Mouse (Mus musculus): ENCODE measurements at regions not wholly inside any gene's neighbourhood (a gene's known extent, or its start where the extent isn't known, plus 50 kb on each side); places are given as distances from the start of the nearest gene placed in this dataset.

DNA sequence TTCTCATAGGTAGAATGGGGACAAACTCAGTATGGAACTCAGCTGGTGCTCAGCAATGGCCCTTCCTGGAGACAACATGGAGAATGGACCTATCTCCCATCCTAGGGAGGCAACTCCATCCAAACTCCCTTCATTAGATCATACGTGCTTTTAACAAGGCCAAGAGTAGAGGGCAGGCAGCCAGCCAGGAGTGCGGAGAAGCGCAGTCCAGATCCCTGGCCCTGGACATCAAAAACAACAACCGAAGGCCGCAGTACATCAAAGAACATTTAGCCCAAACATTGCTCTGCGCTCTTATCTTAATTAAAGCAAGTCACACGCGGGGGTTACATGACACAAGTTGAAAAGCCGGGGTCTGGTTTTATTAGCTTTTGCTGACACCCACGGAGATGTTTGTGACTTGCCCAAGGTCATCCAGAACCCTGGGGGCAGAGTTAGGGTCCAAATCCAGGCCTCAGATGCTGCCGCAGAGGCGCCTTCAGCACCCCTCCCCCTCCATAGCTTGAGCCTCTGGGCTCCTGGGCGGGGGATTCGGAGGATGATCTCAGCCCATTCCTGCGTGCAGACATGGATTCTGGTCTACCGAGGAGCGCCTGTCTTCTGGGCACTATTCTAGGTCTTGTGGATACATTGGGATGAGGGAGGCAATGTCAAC is 90.6 kb upstream of the Zbtb40 start:
- H3K27me3 ChIP-seq (ENCODE audit: control insufficient read depth, insufficient read depth, low read length, poor library complexity, severe bottlenecking), result no peaks in the 10 kb centered on the region
- H3K36me3 ChIP-seq (ENCODE audit: control insufficient read depth, insufficient read depth, low read length, poor library complexity, severe bottlenecking), result no peaks in the 10 kb centered on the region
- no peak for DNase-seq (ENCODE audit: low read depth, low spot score)

DNA sequence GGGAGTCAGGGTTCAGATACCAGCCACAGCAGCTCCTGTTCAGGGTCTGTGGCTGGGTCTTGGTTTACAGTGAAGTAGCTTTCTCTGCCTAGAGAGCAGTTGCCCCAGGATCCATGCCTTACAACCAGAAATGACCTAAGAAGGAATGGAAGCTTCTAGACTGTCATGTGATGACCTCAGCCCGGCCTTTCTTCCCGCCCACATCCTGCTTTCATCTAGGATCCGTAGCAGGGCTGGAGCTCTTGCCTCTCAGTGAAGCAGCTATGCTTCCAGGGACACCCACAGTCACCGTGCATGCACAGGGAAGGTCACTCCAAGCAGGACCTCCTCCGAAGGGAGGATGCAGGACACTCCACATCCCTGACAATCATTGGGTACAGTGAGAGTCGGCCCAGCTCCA is 89.5 kb upstream of the Zbtb40 start:
- H3K27me3 ChIP-seq (ENCODE audit: control insufficient read depth, insufficient read depth, low read length, poor library complexity, severe bottlenecking), result no peaks in the 10 kb centered on the region
- H3K36me3 ChIP-seq (ENCODE audit: control insufficient read depth, insufficient read depth, low read length, poor library complexity, severe bottlenecking), result no peaks in the 10 kb centered on the region
- DNase-seq (ENCODE audit: low read depth, low spot score), result no peak

DNA sequence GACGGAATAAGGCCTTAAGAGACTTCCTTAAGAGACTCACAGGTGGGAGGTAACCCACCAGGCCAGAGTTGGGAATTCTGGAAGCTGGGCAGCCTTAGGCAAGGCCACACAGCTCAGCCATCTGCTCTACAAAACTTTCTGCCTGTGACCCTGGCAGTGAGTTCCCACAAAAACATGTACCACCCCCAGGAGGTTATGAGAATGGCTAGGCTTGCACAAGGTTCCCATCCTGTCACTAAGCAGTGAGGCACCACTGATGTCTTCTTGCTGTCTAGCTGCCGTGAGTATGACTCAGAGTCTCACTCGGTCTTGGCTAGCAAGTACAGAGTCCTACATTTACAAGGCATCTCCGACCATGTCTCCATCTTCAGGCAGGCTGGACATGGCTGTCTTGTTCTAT is 87.7 kb upstream of the Zbtb40 start:
- no peaks in the 10 kb centered on the region for H3K36me3 ChIP-seq (ENCODE audit: control insufficient read depth, insufficient read depth, low read length, poor library complexity, severe bottlenecking)
- no peaks in the 10 kb centered on the region for H3K27me3 ChIP-seq (ENCODE audit: control insufficient read depth, insufficient read depth, low read length, poor library complexity, severe bottlenecking)
- no peak for DNase-seq (ENCODE audit: low read depth, low spot score)

DNA sequence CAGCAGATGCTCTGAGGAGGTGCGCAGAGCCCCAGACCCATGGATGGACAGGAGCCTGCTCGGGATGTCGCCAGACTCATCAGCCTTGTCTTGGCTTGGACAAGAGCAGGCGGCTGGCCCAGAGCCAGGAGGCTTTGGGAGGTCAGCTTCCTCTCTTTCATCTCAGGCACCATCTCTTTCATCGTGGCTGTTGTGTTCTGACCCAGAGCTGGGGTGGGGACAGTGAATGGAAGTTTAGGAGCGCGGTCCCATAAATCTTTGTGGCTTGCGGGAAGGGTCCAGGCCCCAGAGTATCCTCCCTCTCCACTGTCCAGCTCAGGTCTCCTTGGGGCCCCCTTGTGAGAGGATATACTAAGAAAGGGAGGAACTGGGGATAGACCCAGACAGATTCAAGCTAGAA is 87.2 kb upstream of the Zbtb40 start:
- DNase-seq (ENCODE audit: low read depth, low spot score), result no peak
- Histone ChIP-seq H3K36me3 (ENCODE audit: control insufficient read depth, insufficient read depth, low read length, poor library complexity, severe bottlenecking) (no peaks in the 10 kb centered on the region), H3K27me3 (ENCODE audit: control insufficient read depth, insufficient read depth, low read length, poor library complexity, severe bottlenecking) (no peaks in the 10 kb centered on the region)

DNA sequence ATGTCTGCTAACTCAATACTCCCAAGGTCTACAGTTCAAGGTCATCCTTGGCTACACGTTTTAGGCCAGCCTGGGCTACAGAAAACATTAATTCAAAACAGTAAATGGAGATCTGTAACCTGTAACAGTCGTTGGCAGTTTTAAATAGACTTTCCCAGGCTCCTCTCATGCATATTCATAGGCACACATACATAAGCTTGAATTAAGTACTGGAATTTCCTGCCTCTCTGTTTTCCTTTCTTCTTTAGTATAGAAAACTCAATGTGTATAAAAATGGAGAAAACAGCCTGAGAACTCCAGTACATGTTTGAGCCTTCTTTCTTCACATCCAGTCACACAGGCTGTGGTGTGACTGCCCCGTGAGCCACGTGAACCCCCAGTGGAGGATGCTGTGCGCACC is 86.0 kb upstream of the Zbtb40 start:
- Histone ChIP-seq H3K36me3 (ENCODE audit: control insufficient read depth, insufficient read depth, low read length, poor library complexity, severe bottlenecking) (no peaks in the 10 kb centered on the region), H3K27me3 (ENCODE audit: control insufficient read depth, insufficient read depth, low read length, poor library complexity, severe bottlenecking) (no peaks in the 10 kb centered on the region)
- DNase-seq (ENCODE audit: low read depth, low spot score), result no peak

GRCm38 (mm10) chr4:137133789-137134188 is 85.2 kb upstream of the Zbtb40 start:
- Histone ChIP-seq H3K27me3 (ENCODE audit: control insufficient read depth, insufficient read depth, low read length, poor library complexity, severe bottlenecking) (no peaks in the 10 kb centered on the region), H3K36me3 (ENCODE audit: control insufficient read depth, insufficient read depth, low read length, poor library complexity, severe bottlenecking) (no peaks in the 10 kb centered on the region)
- DNase-seq (ENCODE audit: low read depth, low spot score), result no peak

DNA sequence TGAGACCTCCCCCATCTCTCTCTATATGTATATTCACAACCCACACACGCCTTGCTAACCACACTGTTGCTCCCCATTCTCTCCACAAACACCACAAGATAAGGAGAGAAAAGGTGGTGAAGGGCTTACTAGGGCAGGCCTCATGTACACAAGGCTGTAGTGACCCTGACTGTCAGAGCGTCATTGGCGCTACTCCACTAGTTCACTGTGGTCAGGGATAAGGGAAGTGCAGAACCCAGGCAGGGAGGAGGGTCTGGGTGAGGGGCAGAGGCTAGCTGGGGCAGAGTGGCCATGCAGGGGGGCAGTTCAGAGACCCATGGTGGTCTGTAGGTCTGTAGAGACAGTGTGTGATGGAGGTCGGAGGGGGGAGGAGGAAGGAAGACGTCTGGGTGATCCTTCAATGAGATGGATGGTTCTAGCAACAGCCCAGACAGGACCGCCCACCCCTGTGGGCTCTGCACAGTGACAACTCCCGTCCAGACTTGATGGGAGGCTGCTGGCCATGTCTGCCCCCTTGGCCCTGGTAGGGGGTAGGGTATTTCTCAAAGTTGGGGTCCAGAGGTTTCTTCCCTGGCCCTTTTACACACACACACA is 82.1 kb upstream of the Zbtb40 start:
- no peaks in the 10 kb centered on the region for H3K27me3 ChIP-seq (ENCODE audit: control insufficient read depth, insufficient read depth, low read length, poor library complexity, severe bottlenecking)
- no peaks in the 10 kb centered on the region for H3K36me3 ChIP-seq (ENCODE audit: control insufficient read depth, insufficient read depth, low read length, poor library complexity, severe bottlenecking)
- DNase-seq (ENCODE audit: low read depth, low spot score), result no peak

GRCm38 (mm10) chr4:137128152-137128551 is 79.6 kb upstream of the Zbtb40 start:
- Histone ChIP-seq H3K36me3 (ENCODE audit: control insufficient read depth, insufficient read depth, low read length, poor library complexity, severe bottlenecking) (no peaks in the 10 kb centered on the region), H3K27me3 (ENCODE audit: control insufficient read depth, insufficient read depth, low read length, poor library complexity, severe bottlenecking) (no peaks in the 10 kb centered on the region)
- no peak for DNase-seq (ENCODE audit: low read depth, low spot score)

- no peak for DNase-seq (ENCODE audit: low read depth, low spot score)
- H3K27me3 ChIP-seq (ENCODE audit: control insufficient read depth, insufficient read depth, low read length, poor library complexity, severe bottlenecking), result no peaks in the 10 kb centered on the region
- no peaks in the 10 kb centered on the region for H3K36me3 ChIP-seq (ENCODE audit: control insufficient read depth, insufficient read depth, low read length, poor library complexity, severe bottlenecking)
These were observed 73.1 kb upstream of the Zbtb40 start for GRCm38 (mm10) chr4:137121684-137122083.

- H3K36me3 ChIP-seq (ENCODE audit: control insufficient read depth, insufficient read depth, low read length, poor library complexity, severe bottlenecking), result no peaks in the 10 kb centered on the region
- no peak for DNase-seq (ENCODE audit: low read depth, low spot score)
- no peaks in the 10 kb centered on the region for H3K27me3 ChIP-seq (ENCODE audit: control insufficient read depth, insufficient read depth, low read length, poor library complexity, severe bottlenecking)
These were observed 72.0 kb upstream of the Zbtb40 start for GRCm38 (mm10) chr4:137120597-137120996.

GRCm38 (mm10) chr4:137118332-137118715 is 69.7 kb upstream of the Zbtb40 start:
- Histone ChIP-seq H3K36me3 (ENCODE audit: control insufficient read depth, insufficient read depth, low read length, poor library complexity, severe bottlenecking) (no peaks in the 10 kb centered on the region), H3K27me3 (ENCODE audit: control insufficient read depth, insufficient read depth, low read length, poor library complexity, severe bottlenecking) (no peaks in the 10 kb centered on the region)
- no peak for DNase-seq (ENCODE audit: low read depth, low spot score)

GRCm38 (mm10) chr4:137117471-137118331 is 69.1 kb upstream of the Zbtb40 start:
- Histone ChIP-seq H3K27me3 (ENCODE audit: control insufficient read depth, insufficient read depth, low read length, poor library complexity, severe bottlenecking) (no peaks in the 10 kb centered on the region), H3K36me3 (ENCODE audit: control insufficient read depth, insufficient read depth, low read length, poor library complexity, severe bottlenecking) (no peaks in the 10 kb centered on the region)
- DNase-seq (ENCODE audit: low read depth, low spot score), result peak; percentile 49

- no peaks in the 10 kb centered on the region for H3K27me3 ChIP-seq (ENCODE audit: control insufficient read depth, insufficient read depth, low read length, poor library complexity, severe bottlenecking)
- no peak for DNase-seq (ENCODE audit: low read depth, low spot score)
- no peaks in the 10 kb centered on the region for H3K36me3 ChIP-seq (ENCODE audit: control insufficient read depth, insufficient read depth, low read length, poor library complexity, severe bottlenecking)
These were observed 66.5 kb upstream of the Zbtb40 start for GRCm38 (mm10) chr4:137115062-137115461.

GRCm38 (mm10) chr4:137110276-137110675 is 61.7 kb upstream of the Zbtb40 start:
- Histone ChIP-seq H3K27me3 (ENCODE audit: control insufficient read depth, insufficient read depth, low read length, poor library complexity, severe bottlenecking) (no peaks in the 10 kb centered on the region), H3K36me3 (ENCODE audit: control insufficient read depth, insufficient read depth, low read length, poor library complexity, severe bottlenecking) (no peaks in the 10 kb centered on the region)

DNA sequence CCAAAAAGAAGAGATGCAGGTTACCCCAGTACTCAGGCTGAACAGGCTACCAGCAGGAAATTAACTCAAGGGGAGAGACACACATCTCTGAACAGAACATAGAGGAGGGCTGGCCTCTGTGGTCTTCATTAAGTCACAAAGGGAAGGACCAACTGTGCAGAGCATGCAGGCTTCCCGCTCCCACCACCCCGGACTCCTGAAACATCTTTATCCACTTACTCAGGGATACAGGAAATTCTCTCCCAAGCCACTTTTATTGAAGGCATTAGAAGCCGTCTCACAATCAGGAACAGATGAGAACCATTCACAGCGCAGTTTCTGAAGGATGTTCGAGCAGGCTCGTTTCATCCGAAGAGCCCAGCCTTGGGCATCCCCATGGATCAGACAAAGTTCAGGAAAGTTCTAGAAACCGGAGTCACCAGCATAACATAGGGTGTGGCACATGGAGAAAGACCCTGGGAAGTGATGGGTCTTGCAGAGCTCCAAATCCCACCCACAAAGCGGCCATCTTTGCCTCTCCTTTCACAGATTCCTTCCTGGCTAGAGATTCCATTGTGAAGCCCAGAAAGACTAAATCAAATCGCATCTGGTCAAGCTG is 55.9 kb upstream of the Zbtb40 start:
- Histone ChIP-seq H3K36me3 (ENCODE audit: control insufficient read depth, insufficient read depth, low read length, poor library complexity, severe bottlenecking) (no peaks in the 10 kb centered on the region), H3K27me3 (ENCODE audit: control insufficient read depth, insufficient read depth, low read length, poor library complexity, severe bottlenecking) (no peaks in the 10 kb centered on the region)
- no peak for DNase-seq (ENCODE audit: low read depth, low spot score)

More at GRCm38 (mm10) chr4:137110276-137110675, 61.7 kb upstream of the Zbtb40 start:
- no peak for DNase-seq (ENCODE audit: low read depth, low spot score)
